In genomic region chr12:102885735-102886134, GRCm38 (mm10) we compare ENCODE assay signal across 8 mouse cellular contexts. TPM values are rescaled to one million over a fixed set of nuclear protein-coding genes. Genes with fewer than 3 reads are reported as not detected.
DNase-seq lines count a peak whose midpoint lies in the region; ATAC-seq and TF ChIP-seq lines count a peak whose summit lies in the region.
"Had no signal": no experiment of that assay in that cellular context is flagged by ENCODE, and none has a peak within 500 bp of the region (broad histone marks: within the 10 kb centered on the region; RNA-seq: fewer than 3 reads in every experiment).

No protein-coding gene starts in this region.

- H3K36me3 ChIP-seq in kidney, embryonic 14.5 days (ENCODE audit: control insufficient read depth, insufficient read depth, low read length): no peaks in the 10 kb centered on the region
- H3K36me3 ChIP-seq in midbrain, embryonic 16.5 days (ENCODE audit: control insufficient read depth, insufficient read depth, low read length): no peaks in the 10 kb centered on the region
- H3K36me3 ChIP-seq: embryonic facial prominence, embryonic 15.5 days had no signal

- no peak overlapping the region for H3K4me3 ChIP-seq in kidney, embryonic 14.5 days (ENCODE audit: low read length)
- H3K4me3 ChIP-seq in midbrain, embryonic 16.5 days (ENCODE audit: low read depth, low read length): no peak overlapping the region
- H3K4me3 ChIP-seq: embryonic facial prominence, embryonic 15.5 days had no signal

- no peak overlapping the region for H3K9ac ChIP-seq in kidney, embryonic 14.5 days (ENCODE audit: low read depth, low read length)
- 0 out of 2 replicates have a peak overlapping the region, but pooled peaks have one; percentile 25 for H3K9ac ChIP-seq in midbrain, embryonic 16.5 days (ENCODE audit: low read depth, low read length)
- H3K9ac ChIP-seq: embryonic facial prominence, embryonic 15.5 days had no signal

- no peak overlapping the region for H3K4me2 ChIP-seq in kidney, embryonic 14.5 days (replicated peaks; ENCODE audit: low read depth, low read length)
- H3K4me2 ChIP-seq in midbrain, embryonic 16.5 days (ENCODE audit: low read length): peak overlapping the region; percentile 14; the same call in 1 of the 2 replicates
- H3K4me2 ChIP-seq: embryonic facial prominence, embryonic 15.5 days had no signal

- TF ChIP-seq CTCF in Patski (IDR thresholded peaks at IDR 0.05): peak; percentile 76

- POLR2A ChIA-PET in Patski (lab: Charles Lee): no interaction called here

- in situ Hi-C loops in Patski (cut with MboI; ENCODE audit: low pct_unique_long_range_greater_than_20kb): loop anchor here (5.0 kb wide), 1 partner anchor 177 kb away; no protein-coding TSS in a partner anchor

- no peak overlapping the region for H3K27ac ChIP-seq in kidney, embryonic 14.5 days (ENCODE audit: low read depth, low read length)
- H3K27ac ChIP-seq in midbrain, embryonic 16.5 days (ENCODE audit: low read length): no peak overlapping the region
- H3K27ac ChIP-seq: embryonic facial prominence, embryonic 15.5 days had no signal

- CTCF ChIA-PET in Patski (lab: Charles Lee): no interaction called here

- WGBS in kidney, embryonic 14.5 days: 24% methylated on average over 5 of the region's 5 CpGs
- 19% methylated on average over 5 of the region's 5 CpGs for WGBS in midbrain, embryonic 16.5 days

- no peaks in the 10 kb centered on the region for H3K27me3 ChIP-seq in kidney, embryonic 14.5 days (ENCODE audit: control insufficient read depth, insufficient read depth, low read length)
- H3K27me3 ChIP-seq in Patski: peaks cover 24% of the 10 kb centered on the region
- H3K27me3 ChIP-seq in midbrain, embryonic 16.5 days (ENCODE audit: control insufficient read depth, insufficient read depth, low read depth, low read length): no peaks in the 10 kb centered on the region
- H3K27me3 ChIP-seq: embryonic facial prominence, embryonic 15.5 days had no signal

- no peaks in the 10 kb centered on the region for H3K4me1 ChIP-seq in kidney, embryonic 14.5 days (ENCODE audit: control insufficient read depth, insufficient read depth, low read length)
- H3K4me1 ChIP-seq in midbrain, embryonic 16.5 days (ENCODE audit: control insufficient read depth, insufficient read depth, low read length): peaks cover 6% of the 10 kb centered on the region; the same call in 1 of the 2 replicates
- H3K4me1 ChIP-seq: embryonic facial prominence, embryonic 15.5 days had no signal

- ATAC-seq in kidney, embryonic 14.5 days (ENCODE audit: low FRiP score, low TSS enrichment): 0 out of 2 replicates have a peak, but pooled peaks have one; percentile 39
- ATAC-seq in Patski: peak; percentile 74
- ATAC-seq in midbrain, embryonic 16.5 days: peak; percentile 87
- ATAC-seq in erythroid progenitor cell, adult 5-6 weeks (replicated peaks; ENCODE audit: low FRiP score, poor library complexity, severe bottlenecking): no peak

- H3K9me3 ChIP-seq in kidney, embryonic 14.5 days (ENCODE audit: control insufficient read depth, low read length): no peaks in the 10 kb centered on the region
- no peaks in the 10 kb centered on the region for H3K9me3 ChIP-seq in midbrain, embryonic 16.5 days (replicated peaks; ENCODE audit: control insufficient read depth, low read length, poor library complexity, severe bottlenecking)
- H3K9me3 ChIP-seq: embryonic facial prominence, embryonic 15.5 days had no signal

- no peak for DNase-seq in kidney, postnatal 25 days
- DNase-seq in Patski (ENCODE audit: low read depth, low spot score): no peak
- DNase-seq in cerebellum, postnatal 10 days: peak; percentile 63 to 65
- DNase-seq in kidney, postnatal 14 days: peak; percentile 30

RNA-seq across cellular contexts. Expression of gene Btbd7, which starts 7.5 kb away (rescaled TPM):
- polyA plus RNA-seq in kidney, embryonic 14.5 days (2014; fragmentation: Nextera tagmentation; extraction: Ambion mirVana): 17.7 and 24.0 TPM in 2 replicates
- polyA plus RNA-seq in Patski (2021): 29.2 TPM
- 11.2 and 14.9 TPM in 2 replicates for polyA plus RNA-seq in midbrain, embryonic 16.5 days (2015; fragmentation: Nextera tagmentation; extraction: Ambion mirVana)
- 37.8 and 41.5 TPM in 2 replicates for total RNA-seq in erythroid progenitor cell, adult 5-6 weeks (2015; ENCODE audit: low replicate concordance)
- 42.5 and 43.9 TPM in 2 replicates for total RNA-seq in erythroid progenitor cell, adult 5-6 weeks (2017; ENCODE audit: low replicate concordance)

RNA-seq across cellular contexts. Expression of gene Cox8c, which starts 13.4 kb away (rescaled TPM):
- polyA plus RNA-seq in kidney, embryonic 14.5 days (2014; fragmentation: Nextera tagmentation; extraction: Ambion mirVana): not detected in 2 replicates
- not detected for polyA plus RNA-seq in Patski (2021)
- not detected in 2 replicates for polyA plus RNA-seq in midbrain, embryonic 16.5 days (2015; fragmentation: Nextera tagmentation; extraction: Ambion mirVana)
- not detected in 2 replicates for total RNA-seq in erythroid progenitor cell, adult 5-6 weeks (2015; ENCODE audit: low replicate concordance)
- total RNA-seq in erythroid progenitor cell, adult 5-6 weeks (2017; ENCODE audit: low replicate concordance): not detected in 2 replicates
- polyA plus RNA-seq: embryonic facial prominence, embryonic 15.5 days had no signal

Comparison
In these comparisons a context has a peak if more than half of its experiments do, and no peak if none do; other contexts are left out.
1. DNase-seq: peak in cerebellum, postnatal 10 days (2 of 2) and kidney, postnatal 14 days (single experiment); none in kidney, postnatal 25 days (0 of 2) and Patski (single experiment).